Comparison of ENCODE assay signal across 10 mouse cellular contexts in the genomic region with DNA sequence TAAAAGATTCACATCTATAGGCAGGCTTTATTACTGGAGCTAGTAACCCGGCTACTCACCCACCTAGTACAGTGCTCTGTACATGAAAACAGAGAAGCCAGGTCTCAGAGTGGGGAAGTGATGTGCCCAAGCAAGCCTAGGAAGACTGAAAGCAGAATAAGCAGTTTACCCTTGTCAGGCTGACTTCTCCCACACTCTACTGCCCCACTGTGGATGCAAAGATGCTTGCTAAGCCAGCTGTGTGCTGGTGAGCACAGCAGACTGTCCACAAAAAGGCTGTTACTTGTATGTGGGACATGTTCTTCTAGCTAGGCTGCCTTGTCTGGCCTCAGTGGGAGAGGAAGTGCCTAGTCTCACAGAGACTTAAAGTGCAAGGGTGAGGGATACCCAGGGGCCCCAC. TPM values are rescaled to one million over a fixed set of nuclear protein-coding genes. Genes with fewer than 3 reads are reported as not detected.
DNase-seq lines count a peak whose midpoint lies in the region; ATAC-seq and TF ChIP-seq lines count a peak whose summit lies in the region.
"Had no signal": no experiment of that assay in that cellular context is flagged by ENCODE, and none has a peak within 500 bp of the region (broad histone marks: within the 10 kb centered on the region; RNA-seq: fewer than 3 reads in every experiment).

No protein-coding gene starts in this region.

- no peak overlapping the region for H3K27ac ChIP-seq in lung, embryonic 14.5 days (ENCODE audit: low read depth)
- no peak overlapping the region for H3K27ac ChIP-seq in midbrain, postnatal 0 days (ENCODE audit: low read depth, low read length)
- H3K27ac ChIP-seq: forebrain, embryonic 12.5 days had no signal

- no peak overlapping the region for H3K4me2 ChIP-seq in lung, embryonic 14.5 days
- H3K4me2 ChIP-seq in midbrain, postnatal 0 days (ENCODE audit: low read depth, low read length, poor library complexity, severe bottlenecking), result no peak overlapping the region
- H3K4me2 ChIP-seq: forebrain, embryonic 12.5 days had no signal

- no peak overlapping the region for H3K9ac ChIP-seq in lung, embryonic 14.5 days
- no peak overlapping the region for H3K9ac ChIP-seq in midbrain, postnatal 0 days (replicated peaks; ENCODE audit: low read length, poor library complexity, severe bottlenecking)
- H3K9ac ChIP-seq: forebrain, embryonic 12.5 days had no signal

- H3K4me1 ChIP-seq in lung, embryonic 14.5 days (ENCODE audit: insufficient read depth), result no peaks in the 10 kb centered on the region
- no peaks in the 10 kb centered on the region for H3K4me1 ChIP-seq in midbrain, postnatal 0 days (ENCODE audit: insufficient read depth, low read length)
- H3K4me1 ChIP-seq: forebrain, embryonic 12.5 days had no signal

- H3K4me3 ChIP-seq in lung, embryonic 14.5 days (ENCODE audit: low read depth, low read length), result no peak overlapping the region
- H3K4me3 ChIP-seq in midbrain, postnatal 0 days (ENCODE audit: low read depth, low read length), result no peak overlapping the region
- H3K4me3 ChIP-seq: forebrain, embryonic 12.5 days had no signal

- H3K36me3 ChIP-seq in lung, embryonic 14.5 days (ENCODE audit: insufficient read depth), result no peaks in the 10 kb centered on the region
- H3K36me3 ChIP-seq in midbrain, postnatal 0 days (ENCODE audit: insufficient read depth, low read length), result no peaks in the 10 kb centered on the region
- H3K36me3 ChIP-seq: forebrain, embryonic 12.5 days had no signal

- H3K27me3 ChIP-seq in lung, embryonic 14.5 days (ENCODE audit: insufficient read depth, low read length), result no peaks in the 10 kb centered on the region
- H3K27me3 ChIP-seq in midbrain, postnatal 0 days (ENCODE audit: insufficient read depth, low read length), result no peaks in the 10 kb centered on the region
- H3K27me3 ChIP-seq: forebrain, embryonic 12.5 days had no signal

- peak; percentile 38; the same call in 1 of the 2 replicates for ATAC-seq in lung, embryonic 14.5 days (ENCODE audit: insufficient read depth)
- ATAC-seq in midbrain, postnatal 0 days (ENCODE audit: low FRiP score), result no peak
- no peak; the same call in 1 of the 2 replicates for ATAC-seq in megakaryocyte progenitor cell, adult 5-6 weeks (replicated peaks; ENCODE audit: poor library complexity)

- 47% methylated on average over 1 of the region's 1 CpGs for WGBS in lung, embryonic 14.5 days
- WGBS in midbrain, postnatal 0 days, result 94% methylated on average over 1 of the region's 1 CpGs

- H3K9me3 ChIP-seq in lung, embryonic 14.5 days (ENCODE audit: low read depth, low read length), result no peaks in the 10 kb centered on the region
- no peaks in the 10 kb centered on the region for H3K9me3 ChIP-seq in midbrain, postnatal 0 days (ENCODE audit: low read length)
- H3K9me3 ChIP-seq: forebrain, embryonic 12.5 days had no signal

- peak; percentile 4 to 7 for DNase-seq in cerebellum, postnatal 10 days
- no peak for DNase-seq in cerebellum, adult 9-11 months
- DNase-seq in lung, embryonic 14.5 days, result peak; percentile 32
- no peak for DNase-seq in lung, postnatal 36 days
- peak; percentile 27 for DNase-seq in embryo, embryonic 11 days
- DNase-seq in midbrain, postnatal 0 days (ENCODE audit: low spot score), result peak; percentile 32
- DNase-seq in urinary bladder, adult 2 months (ENCODE audit: low spot score), result no peak

- peak; percentile 27; the same call in 1 of the 2 replicates for TF ChIP-seq CTCF in lung, embryonic 14.5 days (IDR thresholded peaks at IDR 0.05; ENCODE audit: low read depth)
- TF ChIP-seq CTCF in midbrain, postnatal 0 days (IDR thresholded peaks at IDR 0.05), result peak; percentile 66

RNA-seq across cellular contexts. Expression of gene Lhfpl1, which starts 40.3 kb away (rescaled TPM):
- 0.14 and 0.53 TPM in 2 replicates for polyA plus RNA-seq in lung, embryonic 14.5 days (2014; fragmentation: Nextera tagmentation; extraction: Ambion mirVana)
- total RNA-seq in midbrain, postnatal 0 days (2014; rRNA removed), result 0.27 TPM in 1 of 2 replicates, not detected in the other
- polyA plus RNA-seq in midbrain, postnatal 0 days (2015; fragmentation: Nextera tagmentation; extraction: Ambion mirVana), result 0.30 TPM in 1 of 2 replicates, not detected in the other
- 1.3 and 1.5 TPM in 2 replicates for polyA plus RNA-seq in urinary bladder, adult 2 months (2012; rRNA removed)
- total RNA-seq in megakaryocyte progenitor cell, adult 5-6 weeks (2015), result not detected in 2 replicates
- not detected in 2 replicates for total RNA-seq in megakaryocyte progenitor cell, adult 5-6 weeks (2017)
- total RNA-seq: heart, postnatal 14 days had no signal

Comparison
In these comparisons a context has a peak if more than half of its experiments do, and no peak if none do; other contexts are left out.
1. DNase-seq: peak in cerebellum, postnatal 10 days (2 of 2), lung, embryonic 14.5 days (single experiment), embryo, embryonic 11 days (single experiment) and midbrain, postnatal 0 days (single experiment); none in cerebellum, adult 9-11 months (single experiment), lung, postnatal 36 days (single experiment) and urinary bladder, adult 2 months (single experiment).